Mouse (Mus musculus): Measurements from ENCODE around the gene Gm49425.

Gm49425 gene

DNA sequence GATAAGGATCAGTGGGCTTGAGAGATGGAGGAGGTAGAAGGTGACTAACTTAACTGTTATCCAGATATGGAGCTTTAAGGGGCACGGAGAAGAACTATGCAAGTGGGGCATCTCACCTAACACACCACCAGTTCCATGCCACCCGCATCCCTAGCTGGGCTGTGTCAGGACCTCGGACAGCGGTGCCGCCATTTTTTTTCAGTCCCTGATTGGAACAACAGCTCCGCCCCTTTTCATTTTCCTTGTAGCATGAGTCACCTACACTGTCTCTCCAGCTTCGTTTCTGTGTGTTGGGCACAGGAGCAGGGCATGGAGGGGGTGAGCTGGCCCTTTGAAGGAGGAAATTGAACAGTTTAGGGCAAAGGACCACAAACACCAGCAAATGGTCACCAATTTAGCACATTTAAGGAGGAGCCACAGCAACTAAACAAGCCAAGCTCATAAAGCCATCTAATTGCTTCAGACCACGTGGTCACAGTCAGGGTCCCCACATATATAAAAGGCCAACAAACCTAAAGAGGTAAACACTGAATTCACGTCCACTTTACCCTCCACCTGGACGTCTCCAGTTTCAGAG, 44.0 kb downstream of the Gm49425 start, which contains the start of gene Krt86:
Gene Krt86, plus strand, starts transcription at position 527 of the 577 bp plus-strand sequence.
- Histone ChIP-seq H3K36me3 (ENCODE audit: control insufficient read depth, insufficient read depth, low read length, poor library complexity, severe bottlenecking) (no peaks in the 10 kb centered on the region), H3K27me3 (ENCODE audit: control insufficient read depth, insufficient read depth, low read length, poor library complexity, severe bottlenecking) (no peaks in the 10 kb centered on the region)
- no peak for DNase-seq (ENCODE audit: low read depth, low spot score)

DNA sequence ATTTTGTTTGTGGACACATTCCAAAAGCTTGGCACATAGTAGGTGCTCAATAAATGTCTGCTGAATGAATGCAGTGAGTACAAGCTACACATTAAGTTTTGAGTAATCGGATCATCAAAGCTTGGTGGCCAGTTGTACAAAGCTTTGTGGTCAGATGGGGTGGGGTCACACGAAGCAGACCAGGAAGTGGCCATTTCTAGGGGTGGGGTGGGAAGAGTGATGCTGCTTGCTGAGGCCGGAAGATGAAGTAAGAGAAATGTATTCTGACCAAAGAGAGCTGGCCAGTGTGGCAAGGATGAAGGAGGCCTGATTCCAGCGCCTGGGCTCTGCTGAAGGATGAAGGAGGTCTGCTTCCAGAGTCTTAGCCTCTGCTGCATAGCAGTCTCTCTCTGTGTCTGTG, 48.0 kb downstream of the Gm49425 start:
- H3K27me3 ChIP-seq (ENCODE audit: control insufficient read depth, insufficient read depth, low read length, poor library complexity, severe bottlenecking) = no peaks in the 10 kb centered on the region
- DNase-seq (ENCODE audit: low read depth, low spot score) = no peak
- H3K36me3 ChIP-seq (ENCODE audit: control insufficient read depth, insufficient read depth, low read length, poor library complexity, severe bottlenecking) = no peaks in the 10 kb centered on the region
